Mouse (Mus musculus) forebrain, postnatal 0 days (tissue): ENCODE results near the gene Pank2. TPM values are rescaled to one million over a fixed set of nuclear protein-coding genes. Genes with fewer than 3 reads are reported as not detected.
"Not testable (repeated sequence)": the region's sequence is repeated elsewhere in the genome, so short reads cannot be mapped to it uniquely, and the experiment has no call there.

ENCODE experiments used
- ATAC-seq: fragments of 200-750 bp; cut with Nextera tagmentation; 2 replicates; pipeline ENCODE4 v1.8.0; 2017; ENCODE audit warnings: mild to moderate bottlenecking, moderate library complexity
- DNase-seq: peaks from one replicate; pipeline ENCODE4 v3.0.0-alpha.2; 2015
- H3K27ac ChIP-seq: fragments of 300-500 bp; sonication (generic); 2 replicates; pipeline ENCODE4 v1.5.1; 2014; ENCODE audit warnings: low read depth, mild to moderate bottlenecking, antibody characterized with exemption, low read length, moderate library complexity, mixed read lengths
- H3K27me3 ChIP-seq: fragments of 300-500 bp; sonication (generic); 2 replicates; pipeline ENCODE4 v1.6.1; 2014; ENCODE audit warnings: mild to moderate bottlenecking, low read length, mixed read lengths; ENCODE audit not compliant: insufficient read depth
- H3K36me3 ChIP-seq: fragments of 300-500 bp; sonication (generic); 2 replicates; pipeline ENCODE4 v1.6.1; 2014; ENCODE audit warnings: mild to moderate bottlenecking, moderate library complexity; ENCODE audit not compliant: insufficient read depth
- H3K4me1 ChIP-seq: fragments of 300-500 bp; sonication (generic); 2 replicates; pipeline ENCODE4 v1.6.1; 2014; ENCODE audit warnings: antibody characterized with exemption; ENCODE audit not compliant: insufficient read depth
- H3K4me2 ChIP-seq: fragments of 300-500 bp; sonication (generic); 2 replicates; pipeline ENCODE4 v1.6.1; 2014; ENCODE audit warnings: low read depth, mild to moderate bottlenecking, moderate library complexity
- H3K4me3 ChIP-seq: fragments of 300-500 bp; sonication (generic); 2 replicates; pipeline ENCODE4 v1.5.1; 2014; ENCODE audit warnings: low read depth, low read length, mixed read lengths
- H3K9ac ChIP-seq: fragments of 300-500 bp; sonication (generic); 2 replicates; pipeline ENCODE4 v1.6.1; 2014; ENCODE audit warnings: mild to moderate bottlenecking
- H3K9me3 ChIP-seq: fragments of 300-500 bp; sonication (generic); 2 replicates; pipeline ENCODE4 v1.6.1; 2016; ENCODE audit warnings: low read length
- CTCF ChIP-seq: sonication (generic); IDR thresholded peaks from 2 replicates; pipeline ENCODE4 v1.5.1; 2016; ENCODE audit warnings: antibody characterized with exemption, control low read depth, low read depth
- WGBS: fragments of 180-500 bp; shearing (Covaris S2); extraction: QIAGEN DNeasy Blood & Tissue Kit; methylation state at CpG from one replicate; pipeline ENCODE4 v1.1.7; 2014; 5-methylcytosine and 5-hydroxymethylcytosine counted together
- polyA plus RNA-seq: library from polyadenylated mRNA; unstranded; fragments of >200 nt; fragmentation: Nextera tagmentation; extraction: Ambion mirVana; gene quantifications from 2 replicates; pipeline ENCODE4 v1.2.1, GENCODE M21; 2015
- total RNA-seq: library from RNA; depleted of rRNA; stranded (reverse); fragments of >200 nt; gene quantifications from 2 replicates; pipeline ENCODE4 v1.2.3, GENCODE M21; 2014

The Pank2 gene
- total and polyA plus RNA-seq, 2 experiments from 2014 or later: 33.5 to 44.9 TPM

DNA sequence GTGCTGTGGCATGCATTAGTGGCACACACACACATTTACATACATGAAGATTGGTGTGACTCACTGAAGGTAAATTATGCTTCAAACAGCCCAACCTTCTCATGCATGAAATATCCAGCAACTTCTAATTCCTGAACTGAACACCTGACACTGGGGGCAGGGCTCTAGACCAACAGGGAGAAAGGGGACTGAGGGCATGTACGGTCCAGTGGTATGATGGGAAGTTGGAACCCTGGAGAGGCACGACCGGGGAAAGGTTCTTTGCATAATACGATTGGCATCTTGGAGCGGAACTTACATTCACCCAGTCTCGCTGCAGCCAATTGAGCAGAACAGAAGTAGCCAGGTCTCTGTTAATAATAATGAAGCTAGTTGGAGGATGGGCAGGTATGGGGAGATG, 37.1 kb upstream of the Pank2 start:
- Histone ChIP-seq H3K27me3 (no peaks in the 10 kb centered on the region), H3K27ac (no peak overlapping the region), H3K4me3 (no peak overlapping the region), H3K4me2 (no peak overlapping the region), H3K9ac (no peak overlapping the region), H3K9me3 (no peaks in the 10 kb centered on the region), H3K36me3 (no peaks in the 10 kb centered on the region), H3K4me1 (no peaks in the 10 kb centered on the region)
- no peak for TF ChIP-seq CTCF
- WGBS: 83% methylated on average over 6 of the region's 6 CpGs
- DNase-seq: no peak
- no peak for ATAC-seq

DNA sequence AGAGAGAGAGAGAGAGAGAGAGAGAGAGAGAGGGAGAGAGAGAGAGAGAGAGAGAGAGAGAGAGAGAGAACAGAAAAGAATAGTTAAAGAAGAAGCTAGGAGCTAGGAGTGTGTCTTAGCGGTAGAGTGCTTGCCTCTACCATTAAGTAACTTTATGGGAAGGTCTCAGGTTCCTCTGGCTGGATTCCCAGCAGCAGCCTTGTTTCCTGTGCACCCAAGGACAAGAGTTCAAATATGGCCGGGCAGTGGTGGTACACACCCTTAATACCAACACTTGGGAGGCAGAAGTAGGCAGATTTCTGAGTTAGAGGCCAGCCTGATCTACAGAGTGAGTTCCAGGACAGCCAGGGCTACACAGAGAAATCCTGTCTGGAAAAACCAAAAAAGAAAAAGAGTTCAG, 35.6 kb upstream of the Pank2 start:
- 88% methylated on average over 2 of the region's 2 CpGs for WGBS
- H3K36me3 ChIP-seq, H3K4me3 ChIP-seq, DNase-seq, H3K4me1 ChIP-seq, H3K27me3 ChIP-seq, H3K27ac ChIP-seq, H3K4me2 ChIP-seq, ATAC-seq, H3K9ac ChIP-seq, H3K9me3 ChIP-seq: not testable (repeated sequence)

DNA sequence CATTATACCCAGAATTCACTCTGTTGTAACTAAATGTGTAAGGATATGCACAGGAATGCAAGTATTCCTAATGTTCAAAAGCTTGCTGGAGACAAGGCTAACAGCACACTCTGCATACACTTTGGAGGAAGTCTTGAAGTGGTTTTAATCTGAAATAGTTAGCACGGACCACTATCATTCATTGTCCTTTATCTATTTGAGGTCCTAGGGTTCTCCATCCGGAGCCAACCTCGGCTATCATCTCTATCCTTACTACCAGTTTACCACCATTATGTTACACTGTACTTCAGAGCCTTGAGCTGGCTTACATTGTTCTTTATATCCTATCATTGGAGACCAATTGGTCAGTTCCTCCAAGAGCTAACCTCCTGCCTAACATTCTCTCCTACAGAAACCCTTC, 35.1 kb upstream of the Pank2 start:
- Histone ChIP-seq H3K4me2 (no peak overlapping the region), H3K4me1 (no peaks in the 10 kb centered on the region), H3K9me3 (no peaks in the 10 kb centered on the region), H3K36me3 (no peaks in the 10 kb centered on the region), H3K9ac (no peak overlapping the region), H3K4me3 (no peak overlapping the region), H3K27ac (no peak overlapping the region), H3K27me3 (no peaks in the 10 kb centered on the region)
- 89% methylated on average over 3 of the region's 3 CpGs for WGBS
- DNase-seq (no peak), ATAC-seq (no peak)
- TF ChIP-seq CTCF: no peak

DNA sequence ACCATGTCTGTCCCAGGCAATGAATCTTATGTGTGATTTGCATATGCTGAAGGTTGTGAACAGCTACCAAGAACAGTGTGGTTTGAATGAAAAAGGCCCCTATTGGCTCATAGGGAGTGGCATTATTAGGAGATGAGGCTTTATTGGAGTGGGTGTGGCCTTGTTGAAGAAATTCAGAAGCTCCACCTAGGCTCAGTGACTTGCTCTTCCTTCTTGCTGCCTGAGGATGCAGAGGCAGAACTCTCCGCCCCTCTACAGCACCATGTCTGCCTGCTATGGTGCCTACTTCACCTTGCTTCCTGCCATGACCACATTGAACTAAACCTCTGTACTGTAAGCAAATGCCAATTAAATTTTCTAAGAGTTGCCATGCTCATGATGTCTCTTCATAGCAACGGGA, 29.7 kb upstream of the Pank2 start:
- Histone ChIP-seq H3K27ac (no peak overlapping the region), H3K9me3 (no peaks in the 10 kb centered on the region), H3K36me3 (no peaks in the 10 kb centered on the region), H3K4me1 (peaks cover 9% of the 10 kb centered on the region; the same call in 1 of the 2 replicates), H3K27me3 (no peaks in the 10 kb centered on the region), H3K4me3 (no peak overlapping the region), H3K4me2 (no peak overlapping the region), H3K9ac (no peak overlapping the region)
- no peak for TF ChIP-seq CTCF
- ATAC-seq (no peak), DNase-seq (no peak)
- 89% methylated on average over 2 of the region's 2 CpGs for WGBS

DNA sequence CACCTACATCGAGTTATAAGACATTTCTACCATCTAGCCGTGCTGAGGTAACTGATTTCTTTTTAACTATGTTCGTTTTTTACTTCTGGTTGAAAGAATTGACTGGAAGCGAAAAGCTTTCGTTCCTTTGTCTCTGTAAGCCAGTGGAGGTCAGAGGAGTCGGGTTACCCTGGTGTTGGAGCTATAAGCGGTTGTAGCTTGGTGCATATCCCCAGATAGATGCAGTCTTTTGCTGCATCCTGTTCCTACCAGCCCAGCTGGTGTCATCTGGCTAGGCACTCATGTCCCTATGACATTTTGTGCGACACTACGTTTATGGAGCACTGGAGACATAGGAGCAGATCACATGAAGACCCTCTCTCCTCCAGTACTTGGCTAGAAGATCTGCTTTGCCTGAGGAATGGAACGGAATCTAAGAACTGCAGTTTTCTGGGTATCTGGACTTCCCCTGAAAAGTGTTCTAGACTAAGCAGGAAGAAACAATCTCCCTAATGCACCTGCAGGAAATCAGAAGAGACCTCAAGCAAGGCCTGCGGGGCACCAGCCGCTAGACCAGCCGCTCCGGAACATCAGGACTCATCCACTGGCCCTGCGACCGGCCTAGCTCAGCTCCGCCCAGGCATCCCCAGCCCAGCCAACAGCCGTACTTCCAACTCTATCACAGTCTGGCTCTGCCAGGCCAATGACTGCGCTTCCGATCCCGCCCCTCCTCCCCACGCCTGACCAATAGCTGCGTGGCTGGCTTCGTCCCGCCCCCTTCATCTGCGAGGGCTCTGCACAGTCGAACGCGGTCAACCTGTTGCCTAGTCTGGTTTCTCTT, 28.8 kb upstream of the Pank2 start, which contains the start of gene Mavs:
TSS of gene Mavs (plus strand) at position 757 of the 820 bp plus-strand sequence.
- peak; percentile 100 for ATAC-seq
- DNase-seq: peak; percentile 93
- no peak for TF ChIP-seq CTCF
- Histone ChIP-seq H3K27me3 (no peaks in the 10 kb centered on the region), H3K36me3 (no peaks in the 10 kb centered on the region), H3K9me3 (no peaks in the 10 kb centered on the region), H3K27ac (peak within 1 kb of the TSS; percentile 45; the same call in 1 of the 2 replicates), H3K4me1 (peaks cover 9% of the 10 kb centered on the region; the same call in 1 of the 2 replicates), H3K9ac (peak within 1 kb of the TSS; percentile 45), H3K4me2 (peak within 1 kb of the TSS; percentile 82), H3K4me3 (peak within 1 kb of the TSS; percentile 40)
- WGBS: 8% methylated on average over 29 of the region's 29 CpGs

DNA sequence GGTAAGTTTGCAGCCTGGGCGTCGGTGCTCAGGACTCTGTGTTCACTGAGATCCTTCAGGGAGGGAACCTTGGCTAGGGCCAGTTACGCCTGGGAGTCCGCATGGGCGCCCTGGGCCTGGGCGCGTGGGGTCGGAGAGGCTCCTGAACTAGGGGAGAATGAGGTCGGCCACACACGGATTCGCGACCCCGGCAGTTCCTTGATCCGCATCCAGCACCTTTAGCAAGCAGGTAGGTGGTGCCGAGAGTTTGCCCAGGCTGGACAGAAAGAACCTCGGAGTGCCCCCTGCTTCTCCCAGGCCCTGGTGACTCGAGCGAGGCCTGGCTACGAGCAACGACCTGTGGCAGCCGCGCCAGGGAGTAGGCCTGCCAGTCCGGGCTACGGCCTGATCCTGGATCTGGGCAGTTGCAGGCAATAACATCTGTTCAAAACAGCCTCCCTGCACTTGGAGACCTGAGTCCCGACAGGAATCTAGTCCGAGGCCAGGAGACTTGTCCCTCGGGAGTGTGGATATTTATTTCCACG, 28.1 kb upstream of the Pank2 start:
- peak overlapping the region; percentile 82 for H3K4me2 ChIP-seq
- peak overlapping the region; percentile 45 for H3K9ac ChIP-seq
- peaks cover 9% of the 10 kb centered on the region; the same call in 1 of the 2 replicates for H3K4me1 ChIP-seq
- no peak for ATAC-seq
- no peaks in the 10 kb centered on the region for H3K27me3 ChIP-seq
- H3K9me3 ChIP-seq: no peaks in the 10 kb centered on the region
- no peak overlapping the region for H3K27ac ChIP-seq
- no peak for TF ChIP-seq CTCF
- 11% methylated on average over 28 of the region's 28 CpGs for WGBS
- H3K36me3 ChIP-seq: no peaks in the 10 kb centered on the region
- peak overlapping the region; percentile 40 for H3K4me3 ChIP-seq
- DNase-seq: no peak

DNA sequence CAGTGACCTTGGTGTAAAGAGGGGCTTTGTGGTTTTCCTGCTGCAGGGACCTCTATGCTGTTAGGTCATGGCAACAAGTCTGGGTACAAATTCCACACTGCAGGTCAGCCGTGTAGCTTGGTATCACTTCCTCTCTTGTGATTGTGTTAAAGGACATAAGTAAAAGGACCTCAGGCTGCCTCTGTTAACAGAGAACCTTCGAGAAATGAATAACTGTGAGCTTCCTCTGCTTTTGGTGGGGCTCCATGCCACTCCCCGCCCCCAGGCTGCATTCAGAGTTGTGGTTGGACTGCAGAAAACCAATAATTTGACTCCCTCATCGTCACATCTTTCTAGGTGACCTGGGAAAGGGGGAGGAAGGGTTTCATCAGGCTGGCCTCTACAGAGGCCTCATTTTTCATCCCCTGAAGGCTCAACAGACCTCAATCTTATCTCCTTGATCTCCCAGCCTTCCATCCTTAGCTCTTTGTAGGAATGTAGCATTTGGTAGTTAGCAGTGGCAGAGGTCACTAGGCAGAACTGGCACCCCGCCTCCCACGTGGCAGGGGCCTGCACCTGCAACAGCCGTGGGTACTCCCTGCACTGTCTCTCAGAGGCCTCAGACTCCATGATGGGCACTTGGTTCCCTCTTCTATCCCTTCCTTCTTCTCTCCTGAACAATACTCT, 27.2 kb upstream of the Pank2 start:
- no peak overlapping the region for H3K27ac ChIP-seq
- ATAC-seq (no peak), DNase-seq (no peak)
- 78% methylated on average over 7 of the region's 7 CpGs for WGBS
- peaks cover 9% of the 10 kb centered on the region; the same call in 1 of the 2 replicates for H3K4me1 ChIP-seq
- no peak overlapping the region for H3K9ac ChIP-seq
- no peaks in the 10 kb centered on the region for H3K36me3 ChIP-seq
- H3K4me3 ChIP-seq: no peak overlapping the region
- H3K9me3 ChIP-seq: no peaks in the 10 kb centered on the region
- H3K4me2 ChIP-seq: no peak overlapping the region
- no peak for TF ChIP-seq CTCF
- H3K27me3 ChIP-seq: no peaks in the 10 kb centered on the region
